Mouse (Mus musculus): ENCODE data around the gene Prim2.

The Prim2 gene

GRCm38 (mm10) chr1:33610026-33610721 is 59.4 kb downstream of the Prim2 start:
- no peak for DNase-seq (ENCODE audit: inconsistent age in 2 of 2, low spot score in 1 of 2)

- DNase-seq (ENCODE audit: inconsistent age in 2 of 2, low spot score in 1 of 2), result no peak
These were observed 61.5 kb downstream of the Prim2 start for GRCm38 (mm10) chr1:33608133-33608532.

- no peak for DNase-seq (ENCODE audit: inconsistent age in 2 of 2, low spot score in 1 of 2)
These were observed 65.4 kb downstream of the Prim2 start for GRCm38 (mm10) chr1:33604087-33604699.

- no peak for DNase-seq (ENCODE audit: inconsistent age in 2 of 2, low spot score in 1 of 2)
These were observed 69.9 kb downstream of the Prim2 start for GRCm38 (mm10) chr1:33599698-33600097.

- DNase-seq (ENCODE audit: inconsistent age in 2 of 2, low spot score in 1 of 2), result peak in 1 of 2 experiments; percentile 6
These were observed 70.5 kb downstream of the Prim2 start for GRCm38 (mm10) chr1:33599019-33599667.

GRCm38 (mm10) chr1:33597043-33597442 is 72.6 kb downstream of the Prim2 start:
- DNase-seq (ENCODE audit: inconsistent age in 2 of 2, low spot score in 1 of 2), result no peak

GRCm38 (mm10) chr1:33595936-33596335 is 73.7 kb downstream of the Prim2 start:
- DNase-seq (ENCODE audit: inconsistent age in 2 of 2, low spot score in 1 of 2), result no peak

GRCm38 (mm10) chr1:33594966-33595365 is 74.6 kb downstream of the Prim2 start:
- DNase-seq (ENCODE audit: inconsistent age in 2 of 2, low spot score in 1 of 2), result no peak

GRCm38 (mm10) chr1:33593718-33594388 is 75.7 kb downstream of the Prim2 start:
- no peak for DNase-seq (ENCODE audit: inconsistent age in 2 of 2, low spot score in 1 of 2)

GRCm38 (mm10) chr1:33591997-33592608 is 77.5 kb downstream of the Prim2 start:
- DNase-seq (ENCODE audit: inconsistent age in 2 of 2, low spot score in 1 of 2), result no peak

- DNase-seq (ENCODE audit: inconsistent age in 2 of 2, low spot score in 1 of 2), result no peak
These were observed 78.8 kb downstream of the Prim2 start for GRCm38 (mm10) chr1:33590556-33591411.

GRCm38 (mm10) chr1:33589531-33589930 is 80.1 kb downstream of the Prim2 start:
- no peak for DNase-seq (ENCODE audit: inconsistent age in 2 of 2, low spot score in 1 of 2)

- no peak for DNase-seq (ENCODE audit: inconsistent age in 2 of 2, low spot score in 1 of 2)
These were observed 81.0 kb downstream of the Prim2 start for GRCm38 (mm10) chr1:33588557-33588956.

GRCm38 (mm10) chr1:33584590-33584978 is 85.0 kb downstream of the Prim2 start:
- DNase-seq (ENCODE audit: inconsistent age in 2 of 2, low spot score in 1 of 2), result no peak

GRCm38 (mm10) chr1:33583817-33584589 is 85.6 kb downstream of the Prim2 start:
- DNase-seq (ENCODE audit: inconsistent age in 2 of 2, low spot score in 1 of 2), result no peak

GRCm38 (mm10) chr1:33578593-33578992 is 91.0 kb downstream of the Prim2 start:
- DNase-seq (ENCODE audit: inconsistent age in 2 of 2, low spot score in 1 of 2), result no peak

GRCm38 (mm10) chr1:33574459-33574858 is 95.1 kb downstream of the Prim2 start:
- DNase-seq (ENCODE audit: inconsistent age in 2 of 2, low spot score in 1 of 2), result no peak

- DNase-seq (ENCODE audit: inconsistent age in 2 of 2, low spot score in 1 of 2), result no peak
These were observed 103.7 kb downstream of the Prim2 start for GRCm38 (mm10) chr1:33565764-33566401.

- DNase-seq (ENCODE audit: inconsistent age in 2 of 2, low spot score in 1 of 2), result no peak
These were observed 105.6 kb downstream of the Prim2 start for GRCm38 (mm10) chr1:33564032-33564431.

All from adrenal gland, adult (tissue).